Mouse (Mus musculus) CH12.LX (cell line): ENCODE data around the gene Alkal2. TPM values are rescaled to one million over a fixed set of nuclear protein-coding genes. Genes with fewer than 3 reads are reported as not detected.

Experiments
- DNase-seq: peaks from one replicate; pipeline ENCODE4 v3.0.0-alpha.2; 2013; ENCODE audit errors: extremely low read depth
- H3K27ac ChIP-seq: 2 replicates; pipeline ENCODE4 v1.5.1; 2012; ENCODE audit warnings: low read depth, mild to moderate bottlenecking, control low read depth, moderate library complexity; ENCODE audit not compliant: insufficient read depth
- H3K27me3 ChIP-seq: replicated peaks from 2 replicates; pipeline ENCODE3; 2012; ENCODE audit warnings: inconsistent platforms
- H3K36me3 ChIP-seq, 2 experiments: replicated peaks in 1 of 2; 2 replicates each; pipeline versions ENCODE3 to v1.6.1; 2012; ENCODE audit warnings: inconsistent platforms in 1 of 2, low read length in 1 of 2, mild to moderate bottlenecking in 1 of 2, mixed read lengths in 1 of 2, moderate library complexity in 1 of 2; ENCODE audit not compliant: control insufficient read depth in 1 of 2, insufficient read depth in 1 of 2
- H3K4me1 ChIP-seq, 2 experiments: 2 replicates each; pipeline ENCODE4 v1.6.1; 2012; ENCODE audit warnings: inconsistent platforms in 1 of 2, moderate library complexity in 1 of 2; ENCODE audit not compliant: insufficient read depth in 2 of 2, control insufficient read depth in 1 of 2
- H3K4me2 ChIP-seq: 2 replicates; pipeline ENCODE4 v1.6.1; 2012; ENCODE audit warnings: low read depth, mild to moderate bottlenecking, control low read depth; ENCODE audit not compliant: poor library complexity, insufficient read depth, severe bottlenecking
- H3K4me3 ChIP-seq, 3 experiments: fragments of 150-350 bp in 1 of 3; sonication (generic) in 1 of 3; replicated peaks in 1 of 3; 2 replicates each; pipeline versions ENCODE3 to v1.5.1; 2011 to 2012; ENCODE audit warnings: low read depth in 2 of 3, low read length in 2 of 3, mild to moderate bottlenecking in 2 of 3, moderate library complexity in 2 of 3, control low read depth in 1 of 3, improper control_type of control experiment in 1 of 3, inconsistent platforms in 1 of 3, mixed read lengths in 1 of 3; ENCODE audit not compliant: poor library complexity in 1 of 3
- H3K79me2 ChIP-seq: replicated peaks from 2 replicates; pipeline ENCODE4 v1.6.1; 2012; ENCODE audit warnings: mild to moderate bottlenecking, moderate library complexity; ENCODE audit not compliant: control insufficient read depth, poor library complexity, insufficient read depth, severe bottlenecking; ENCODE audit errors: extremely low read depth
- H3K9ac ChIP-seq: 2 replicates; pipeline ENCODE4 v1.6.1; 2012; ENCODE audit warnings: low read depth, mild to moderate bottlenecking, control low read depth, moderate library complexity; ENCODE audit not compliant: insufficient read depth
- H3K9me3 ChIP-seq: replicated peaks from 2 replicates; pipeline ENCODE3; 2012; ENCODE audit warnings: low read length, inconsistent platforms, mixed read lengths
- BHLHE40 ChIP-seq: IDR thresholded peaks from 2 replicates; pipeline ENCODE4 v1.6.1; 2011; ENCODE audit warnings: mild to moderate bottlenecking, low read depth, low read length, improper control_type of control experiment
- CTCF ChIP-seq, 2 experiments: IDR thresholded peaks in 1 of 2; conservative IDR thresholded peaks in 1 of 2; 2 replicates each; pipeline ENCODE4 v1.5.1; 2011 to 2012; ENCODE audit warnings: low read depth in 2 of 2, low read length in 2 of 2, improper control_type of control experiment in 1 of 2, inconsistent platforms in 1 of 2, mild to moderate bottlenecking in 1 of 2, moderate library complexity in 1 of 2
- E2F4 ChIP-seq: IDR thresholded peaks from 2 replicates; pipeline ENCODE4 v1.6.1; 2011; ENCODE audit warnings: low read depth, low read length, improper control_type of control experiment; ENCODE audit not compliant: insufficient replicate concordance
- GABPA ChIP-seq: IDR thresholded peaks from 2 replicates; pipeline ENCODE4 v1.6.1; 2012; ENCODE audit warnings: low read depth, low read length, improper control_type of control experiment, inconsistent platforms; ENCODE audit not compliant: insufficient replicate concordance
- IRF4 ChIP-seq: IDR thresholded peaks from 2 replicates; pipeline ENCODE4 v1.6.1; 2014; ENCODE audit warnings: low read depth, mild to moderate bottlenecking, inconsistent platforms, low read length, improper control_type of control experiment
- JUND ChIP-seq: conservative IDR thresholded peaks from 2 replicates; pipeline ENCODE4 v1.6.1; 2011; ENCODE audit warnings: low read depth, low read length, improper control_type of control experiment
- KAT2A ChIP-seq: IDR thresholded peaks from 2 replicates; pipeline ENCODE4 v1.6.1; 2012; ENCODE audit warnings: low read length, improper control_type of control experiment, inconsistent platforms; ENCODE audit not compliant: insufficient replicate concordance
- MXI1 ChIP-seq: IDR thresholded peaks from 2 replicates; pipeline ENCODE4 v1.6.1; 2011; ENCODE audit warnings: mild to moderate bottlenecking, low read depth, low read length, improper control_type of control experiment
- NELFE ChIP-seq: IDR thresholded peaks from 2 replicates; pipeline ENCODE4 v1.6.1; 2011; ENCODE audit warnings: low read depth, low read length, improper control_type of control experiment
- POLR2A ChIP-seq: IDR thresholded peaks from 2 replicates; pipeline ENCODE4 v1.6.1; 2011; ENCODE audit warnings: low read depth, mild to moderate bottlenecking, improper control_type of control experiment, low read length
- RCOR1 ChIP-seq: conservative IDR thresholded peaks from 2 replicates; pipeline ENCODE4 v1.6.1; 2012; ENCODE audit warnings: low read depth, mild to moderate bottlenecking, inconsistent platforms, low read length, improper control_type of control experiment
- USF2 ChIP-seq: conservative IDR thresholded peaks from 2 replicates; pipeline ENCODE4 v1.6.1; 2011; ENCODE audit warnings: low read depth, low read length, improper control_type of control experiment
- ZMIZ1 ChIP-seq: IDR thresholded peaks from 2 replicates; pipeline ENCODE4 v1.6.1; 2012; ENCODE audit warnings: low read depth, mild to moderate bottlenecking, inconsistent platforms, low read length, improper control_type of control experiment
- ZNF384 ChIP-seq: IDR thresholded peaks from 2 replicates; pipeline ENCODE4 v1.6.1; 2012; ENCODE audit warnings: low read depth, low read length, improper control_type of control experiment, inconsistent platforms
- dilution Hi-C: fragments of 300-500 bp; cut with MboI; formaldehyde crosslinking; loops from 2 replicates; pipeline ENCODE4 v1.14.3; 2020; ENCODE audit warnings: low sequenced_read_pairs; ENCODE audit not compliant: extremely low pct_unique_long_range_greater_than_20kb, extremely low pct_ligation_motif_present
- in situ Hi-C: fragments of 300-500 bp; cut with MboI; formaldehyde crosslinking; loops from 3 replicates; pipeline ENCODE4 v1.14.3; 2019; ENCODE audit warnings: low sequenced_read_pairs, low pct_ligation_motif_present, low pct_unique_long_range_greater_than_20kb, mixed read lengths
- polyA plus RNA-seq: library from polyadenylated mRNA; unstranded; fragments of >175 nt; gene quantifications from 2 replicates; pipeline ENCODE4 v1.2.1, GENCODE M21; 2012; ENCODE audit warnings: low read depth; ENCODE audit not compliant: insufficient read length
- total RNA-seq, 2 experiments: library from RNA; depleted of rRNA; stranded (reverse); fragments of 300-350 nt in 1 of 2; fragments of >200 nt in 1 of 2; gene quantifications; 2 replicates each; pipeline ENCODE4 v1.2.3; 2012 to 2014

Alkal2 gene
- total and polyA plus RNA-seq, 3 experiments = not detected

- H3K4me2 ChIP-seq = 0 out of 2 replicates have a peak overlapping the region, but pooled peaks have one; percentile 29
- no peak overlapping the region for H3K9ac ChIP-seq
- dilution Hi-C loops = no loop called here
- no peaks in the 10 kb centered on the region for H3K79me2 ChIP-seq
- DNase-seq = no peak
- no peak overlapping the region for H3K27ac ChIP-seq
- in situ Hi-C loops = no loop called here
- H3K4me1 ChIP-seq = 0 out of 4 replicates have a peak, but pooled peaks cover 0 to 2% of the 10 kb centered on the region in 2 experiments
- H3K9me3 ChIP-seq = no peaks in the 10 kb centered on the region
- H3K36me3 ChIP-seq = no peaks in the 10 kb centered on the region
- no peak overlapping the region for H3K4me3 ChIP-seq
- peak; percentile 56; the same call in 1 of the 2 replicates for TF ChIP-seq BHLHE40
- no peak for TF ChIP-seq IRF4
- no peaks in the 10 kb centered on the region for H3K27me3 ChIP-seq
Measured at GRCm38 (mm10) chr12:30855442-30856159, 28.5 kb upstream of the Alkal2 start.

- no peaks in the 10 kb centered on the region for H3K9me3 ChIP-seq
- in situ Hi-C loops = no loop called here
- no peaks in the 10 kb centered on the region for H3K27me3 ChIP-seq
- H3K36me3 ChIP-seq = no peaks in the 10 kb centered on the region
- H3K4me1 ChIP-seq = 0 out of 4 replicates have a peak, but pooled peaks cover 0 to 2% of the 10 kb centered on the region in 2 experiments
- dilution Hi-C loops = no loop called here
- TF ChIP-seq ZNF384 (no peak), RCOR1 (no peak), NELFE (no peak), JUND (no peak), CTCF (conservative IDR thresholded peaks at IDR 0.05 in 1 of 2, IDR thresholded peaks at IDR 0.05 in 1 of 2; ENCODE audit: low read depth in 2 of 2, low read length in 2 of 2) (no peak), POLR2A (no peak), ZMIZ1 (no peak), IRF4 (no peak), USF2 (no peak)
- no peaks in the 10 kb centered on the region for H3K79me2 ChIP-seq
- DNase-seq = no peak
- no peak overlapping the region for H3K4me3 ChIP-seq
- no peak overlapping the region for H3K4me2 ChIP-seq
- no peak overlapping the region for H3K27ac ChIP-seq
- no peak overlapping the region for H3K9ac ChIP-seq
Measured at GRCm38 (mm10) chr12:30856172-30856571, 27.9 kb upstream of the Alkal2 start.

GRCm38 (mm10) chr12:30864347-30864746, 19.8 kb upstream of the Alkal2 start:
- no peaks in the 10 kb centered on the region for H3K79me2 ChIP-seq
- no peaks in the 10 kb centered on the region for H3K9me3 ChIP-seq
- no peak overlapping the region for H3K4me2 ChIP-seq
- 0 out of 4 replicates have a peak, but pooled peaks cover 0 to 4% of the 10 kb centered on the region in 2 experiments for H3K4me1 ChIP-seq
- H3K9ac ChIP-seq = no peak overlapping the region
- no peaks in the 10 kb centered on the region for H3K36me3 ChIP-seq
- in situ Hi-C loops = no loop called here
- DNase-seq = no peak
- no peak overlapping the region for H3K27ac ChIP-seq
- TF ChIP-seq GABPA = no peak
- TF ChIP-seq E2F4 = no peak
- TF ChIP-seq KAT2A = no peak
- no peak for TF ChIP-seq MXI1
- H3K4me3 ChIP-seq = no peak overlapping the region
- dilution Hi-C loops = no loop called here
- H3K27me3 ChIP-seq = no peaks in the 10 kb centered on the region
